Mouse (Mus musculus) forelimb bud, embryonic 11.5 days (tissue): ENCODE measurements at regions not wholly inside any gene's neighbourhood (a gene's known extent, or its start where the extent isn't known, plus 50 kb on each side); places are given as distances from the start of the nearest gene placed in this dataset.

Experiments used
- DNase-seq: peaks from one replicate; pipeline ENCODE4 v3.0.0-alpha.2; 2012; ENCODE audit warnings: low read depth, low spot score

GRCm38 (mm10) chr14:110276192-110276591 lies 478.8 kb downstream of the Slitrk6 start:
- peak; percentile 57 for DNase-seq

GRCm38 (mm10) chr14:110271270-110271669 lies 483.7 kb downstream of the Slitrk6 start:
- DNase-seq: no peak

GRCm38 (mm10) chr14:110244466-110244865 lies 510.5 kb downstream of the Slitrk6 start:
- DNase-seq: no peak

GRCm38 (mm10) chr14:110243549-110243948 lies 511.4 kb downstream of the Slitrk6 start:
- DNase-seq: peak; percentile 11

GRCm38 (mm10) chr14:110238800-110239199 lies 516.1 kb downstream of the Slitrk6 start:
- no peak for DNase-seq

GRCm38 (mm10) chr14:110224678-110225446 lies 530.1 kb downstream of the Slitrk6 start:
- DNase-seq: no peak

GRCm38 (mm10) chr14:110190987-110191607 lies 563.9 kb downstream of the Slitrk6 start:
- no peak for DNase-seq

GRCm38 (mm10) chr14:110190471-110190870 lies 564.5 kb downstream of the Slitrk6 start:
- no peak for DNase-seq

- DNase-seq: no peak
These were observed 575.8 kb downstream of the Slitrk6 start for GRCm38 (mm10) chr14:110179166-110179565.

- DNase-seq: no peak
These were observed 583.5 kb downstream of the Slitrk6 start for GRCm38 (mm10) chr14:110171162-110172117.

GRCm38 (mm10) chr14:110168632-110169031 lies 586.3 kb downstream of the Slitrk6 start:
- DNase-seq: no peak

GRCm38 (mm10) chr14:110128265-110128664 lies 626.7 kb downstream of the Slitrk6 start:
- no peak for DNase-seq

- no peak for DNase-seq
These were observed 628.8 kb downstream of the Slitrk6 start for GRCm38 (mm10) chr14:110125936-110126710.

GRCm38 (mm10) chr14:110122710-110123109 lies 632.2 kb downstream of the Slitrk6 start:
- no peak for DNase-seq

- DNase-seq: no peak
These were observed 639.4 kb downstream of the Slitrk6 start for GRCm38 (mm10) chr14:110115578-110115977.

GRCm38 (mm10) chr14:110100852-110101251 lies 654.1 kb downstream of the Slitrk6 start:
- no peak for DNase-seq

- peak; percentile 82 for DNase-seq
These were observed 676.6 kb downstream of the Slitrk6 start for GRCm38 (mm10) chr14:110078351-110078750.

- DNase-seq: peak; percentile 75
These were observed 707.2 kb downstream of the Slitrk6 start for GRCm38 (mm10) chr14:110047748-110048147.

GRCm38 (mm10) chr14:110043211-110043610 lies 711.7 kb downstream of the Slitrk6 start:
- no peak for DNase-seq

GRCm38 (mm10) chr14:110021812-110022211 lies 733.1 kb downstream of the Slitrk6 start:
- DNase-seq: no peak

GRCm38 (mm10) chr14:110015126-110015525 lies 739.8 kb downstream of the Slitrk6 start:
- DNase-seq: no peak
